In genomic region chr7:89339142-89339435, GRCm38 (mm10) we compare ENCODE assay signal across 8 mouse cellular contexts.
A peak's percentile ranks its signal among the peaks of the same experiment; 100 is the strongest.
DNase-seq lines count a peak whose midpoint lies in the region; ATAC-seq lines count a peak whose summit lies in the region.

No protein-coding gene starts in this region.

- H3K4me2 ChIP-seq in heart, embryonic 14.5 days (ENCODE audit: low read length) = peak overlapping the region; percentile 89
- H3K4me2 ChIP-seq in hindbrain, embryonic 13.5 days = peak overlapping the region; percentile 78
- H3K4me2 ChIP-seq in midbrain, embryonic 11.5 days = peak overlapping the region; percentile 94

- ATAC-seq in heart, embryonic 14.5 days (ENCODE audit: insufficient number of reproducible peaks, insufficient read depth, low FRiP score, low read depth) = 0 out of 2 replicates have a peak, but pooled peaks have one; percentile 28
- peak; percentile 86 for ATAC-seq in hindbrain, embryonic 13.5 days (ENCODE audit: low FRiP score)
- peak; percentile 69 for ATAC-seq in midbrain, embryonic 11.5 days (ENCODE audit: low FRiP score)

- peak overlapping the region; percentile 97 to 98 for H3K4me3 ChIP-seq in heart, embryonic 14.5 days (ENCODE audit: control insufficient read depth in 1 of 2, insufficient read depth in 1 of 2, low read depth in 1 of 2, low read length in 2 of 2)
- H3K4me3 ChIP-seq in hindbrain, embryonic 13.5 days = peak overlapping the region; percentile 96
- H3K4me3 ChIP-seq in midbrain, embryonic 11.5 days (ENCODE audit: low read depth, low read length) = peak overlapping the region; percentile 85

- peaks cover 0 to 26% of the 10 kb centered on the region in 2 experiments; a peak in 3 of 4 replicates for H3K4me1 ChIP-seq in heart, embryonic 14.5 days (ENCODE audit: control insufficient read depth in 2 of 2, insufficient read depth in 2 of 2, low read length in 2 of 2)
- H3K4me1 ChIP-seq in hindbrain, embryonic 13.5 days (replicated peaks) = peaks cover 36% of the 10 kb centered on the region
- peaks cover 10% of the 10 kb centered on the region for H3K4me1 ChIP-seq in midbrain, embryonic 11.5 days (ENCODE audit: control insufficient read depth, insufficient read depth, low read length)

- peak overlapping the region in 1 of 2 experiments; percentile 66; a peak in 2 of 4 replicates for H3K27ac ChIP-seq in heart, embryonic 14.5 days (replicated peaks in 1 of 2; ENCODE audit: control insufficient read depth in 1 of 2, insufficient read depth in 1 of 2, low read depth in 2 of 2, low read length in 2 of 2)
- H3K27ac ChIP-seq in hindbrain, embryonic 13.5 days = peak overlapping the region; percentile 88
- no peak overlapping the region for H3K27ac ChIP-seq in midbrain, embryonic 11.5 days (ENCODE audit: low read depth, low read length)

- DNase-seq in heart, adult 11 months = no peak
- DNase-seq in MN1 (ENCODE audit: low spot score) = peak; percentile 37
- no peak for DNase-seq in midbrain, embryonic 11.5 days (ENCODE audit: low spot score, missing footprints)
- DNase-seq in retina, postnatal 1 day = no peak
- DNase-seq in retina, embryonic 14.5 days (ENCODE audit: low spot score) = no peak
- no peak for DNase-seq in lung, adult 18-20 months

- peak overlapping the region; percentile 97 for H3K9ac ChIP-seq in heart, embryonic 14.5 days (ENCODE audit: low read length)
- H3K9ac ChIP-seq in hindbrain, embryonic 13.5 days = peak overlapping the region; percentile 95
- H3K9ac ChIP-seq in midbrain, embryonic 11.5 days (ENCODE audit: low read length) = peak overlapping the region; percentile 91

- no peaks in the 10 kb centered on the region for H3K27me3 ChIP-seq in heart, embryonic 14.5 days (ENCODE audit: control insufficient read depth, insufficient read depth, low read length)
- no peaks in the 10 kb centered on the region for H3K27me3 ChIP-seq in hindbrain, embryonic 13.5 days
- no peaks in the 10 kb centered on the region for H3K27me3 ChIP-seq in midbrain, embryonic 11.5 days (ENCODE audit: control insufficient read depth, insufficient read depth, low read length)

- 0 out of 2 replicates have a peak, but pooled peaks cover 7% of the 10 kb centered on the region for H3K36me3 ChIP-seq in heart, embryonic 14.5 days (ENCODE audit: control insufficient read depth, insufficient read depth, low read length)
- H3K36me3 ChIP-seq in hindbrain, embryonic 13.5 days = no peaks in the 10 kb centered on the region
- no peaks in the 10 kb centered on the region for H3K36me3 ChIP-seq in midbrain, embryonic 11.5 days (ENCODE audit: control insufficient read depth, insufficient read depth, low read length)

- H3K9me3 ChIP-seq in heart, embryonic 14.5 days (ENCODE audit: control insufficient read depth, low read length) = no peaks in the 10 kb centered on the region
- no peaks in the 10 kb centered on the region for H3K9me3 ChIP-seq in hindbrain, embryonic 13.5 days
- no peaks in the 10 kb centered on the region for H3K9me3 ChIP-seq in midbrain, embryonic 11.5 days (ENCODE audit: control insufficient read depth, low read length)

Comparison
In these comparisons a context has a peak if more than half of its experiments do, and no peak if none do; other contexts are left out.
1. ATAC-seq: peak in every context shown above with its lines; median percentile 86 in hindbrain, embryonic 13.5 days; 69 in midbrain, embryonic 11.5 days; 28 in heart, embryonic 14.5 days.